Mouse (Mus musculus) stomach, postnatal 0 days (tissue): Measurements from ENCODE around the gene Srd5a1. TPM values are rescaled to one million over a fixed set of nuclear protein-coding genes. Genes with fewer than 3 reads are reported as not detected.
A peak's percentile ranks its signal among the peaks of the same experiment; 100 is the strongest.

ENCODE experiments used
- ATAC-seq: fragments of 200-750 bp; cut with Nextera tagmentation; 2 replicates; pipeline ENCODE4 v1.8.0; 2017; ENCODE audit not compliant: low FRiP score, low TSS enrichment
- DNase-seq: peaks from one replicate; pipeline ENCODE4 v3.0.0-alpha.2; 2016; ENCODE audit warnings: low spot score
- H3K27ac ChIP-seq: fragments of 300-500 bp; sonication (generic); replicated peaks from 2 replicates; pipeline ENCODE4 v1.5.1; 2014; ENCODE audit warnings: mild to moderate bottlenecking, control low read depth
- H3K27me3 ChIP-seq: fragments of 300-500 bp; sonication (generic); 2 replicates; pipeline ENCODE4 v1.6.1; 2014; ENCODE audit warnings: low read length; ENCODE audit not compliant: control insufficient read depth, insufficient read depth
- H3K36me3 ChIP-seq: fragments of 300-500 bp; sonication (generic); 2 replicates; pipeline ENCODE4 v1.6.1; 2014; ENCODE audit warnings: low read length, mixed read lengths; ENCODE audit not compliant: control insufficient read depth, insufficient read depth
- H3K4me1 ChIP-seq: fragments of 300-500 bp; sonication (generic); replicated peaks from 2 replicates; pipeline ENCODE4 v1.6.1; 2014; ENCODE audit warnings: antibody characterized with exemption; ENCODE audit not compliant: control insufficient read depth, insufficient read depth
- H3K4me2 ChIP-seq: fragments of 300-500 bp; sonication (generic); replicated peaks from 2 replicates; pipeline ENCODE4 v1.6.1; 2014; ENCODE audit warnings: low read depth, mild to moderate bottlenecking, control low read depth, moderate library complexity
- H3K4me3 ChIP-seq: fragments of 300-500 bp; sonication (generic); 2 replicates; pipeline ENCODE4 v1.5.1; 2014; ENCODE audit warnings: low read depth, low read length, control low read depth
- H3K9ac ChIP-seq: fragments of 300-500 bp; sonication (generic); 2 replicates; pipeline ENCODE4 v1.6.1; 2014; ENCODE audit warnings: mild to moderate bottlenecking, low read length, control low read depth, mixed read lengths
- H3K9me3 ChIP-seq: fragments of 300-500 bp; sonication (generic); 2 replicates; pipeline ENCODE4 v1.6.1; 2016; ENCODE audit warnings: low read length; ENCODE audit not compliant: control insufficient read depth
- CTCF ChIP-seq: IDR thresholded peaks from 2 replicates; pipeline ENCODE4 v1.5.1; 2016; ENCODE audit warnings: antibody characterized with exemption, low read depth, mild to moderate bottlenecking, moderate library complexity
- EP300 ChIP-seq: optimal IDR thresholded peaks from 2 replicates; pipeline ENCODE3; 2016; ENCODE audit warnings: antibody characterized with exemption
- WGBS: fragments of 180-500 bp; shearing (Covaris S2); extraction: QIAGEN DNeasy Blood & Tissue Kit; methylation state at CpG from one replicate; pipeline ENCODE4 v1.1.7; 2014; 5-methylcytosine and 5-hydroxymethylcytosine counted together
- polyA plus RNA-seq: library from polyadenylated mRNA; unstranded; fragments of >200 nt; fragmentation: Nextera tagmentation; extraction: Ambion mirVana; gene quantifications from 2 replicates; pipeline ENCODE4 v1.2.1, GENCODE M21; 2015

Gene Srd5a1
- polyA plus RNA-seq, 1 experiment from 2014 or later, result 29.4 TPM

GRCm38 (mm10) chr13:69542571-69543352 is 68.5 kb downstream of the Srd5a1 start:
- no peak overlapping the region for H3K9ac ChIP-seq
- no peak overlapping the region for H3K4me2 ChIP-seq
- H3K27me3 ChIP-seq, result no peaks in the 10 kb centered on the region
- H3K4me1 ChIP-seq, result peaks cover 3% of the 10 kb centered on the region; the same call in 1 of the 2 replicates
- H3K9me3 ChIP-seq, result no peaks in the 10 kb centered on the region
- no peak overlapping the region for H3K4me3 ChIP-seq
- no peak for TF ChIP-seq EP300
- TF ChIP-seq CTCF, result no peak
- DNase-seq, result peak; percentile 46
- peak; percentile 32; the same call in 1 of the 2 replicates for ATAC-seq
- peak overlapping the region; percentile 87 for H3K27ac ChIP-seq
- H3K36me3 ChIP-seq, result no peaks in the 10 kb centered on the region
- WGBS, result 36% methylated on average over 17 of the region's 17 CpGs

- peak overlapping the region; percentile 29; the same call in 1 of the 2 replicates for H3K4me2 ChIP-seq
- H3K36me3 ChIP-seq, result no peaks in the 10 kb centered on the region
- no peaks in the 10 kb centered on the region for H3K9me3 ChIP-seq
- WGBS, result 34% methylated on average over 10 of the region's 10 CpGs
- peak; percentile 24; the same call in 1 of the 2 replicates for ATAC-seq
- H3K27ac ChIP-seq, result peak overlapping the region; percentile 87
- no peak for DNase-seq
- no peak overlapping the region for H3K4me3 ChIP-seq
- peaks cover 3% of the 10 kb centered on the region; the same call in 1 of the 2 replicates for H3K4me1 ChIP-seq
- TF ChIP-seq CTCF (no peak), EP300 (no peak)
- no peaks in the 10 kb centered on the region for H3K27me3 ChIP-seq
- H3K9ac ChIP-seq, result no peak overlapping the region
These were observed 69.5 kb downstream of the Srd5a1 start for GRCm38 (mm10) chr13:69541776-69542175.

- DNase-seq, result no peak
- WGBS, result 58% methylated on average over 6 of the region's 6 CpGs
- Histone ChIP-seq H3K36me3 (no peaks in the 10 kb centered on the region), H3K27me3 (no peaks in the 10 kb centered on the region), H3K4me1 (peaks cover 3% of the 10 kb centered on the region; the same call in 1 of the 2 replicates), H3K27ac (peak overlapping the region; percentile 87), H3K9ac (no peak overlapping the region), H3K4me2 (no peak overlapping the region), H3K4me3 (no peak overlapping the region), H3K9me3 (no peaks in the 10 kb centered on the region)
- ATAC-seq, result 0 out of 2 replicates have a peak, but pooled peaks have one; percentile 9
- no peak for TF ChIP-seq CTCF
- TF ChIP-seq EP300, result no peak
These were observed 70.0 kb downstream of the Srd5a1 start for GRCm38 (mm10) chr13:69541209-69541608.

GRCm38 (mm10) chr13:69538327-69538726 is 72.9 kb downstream of the Srd5a1 start:
- Histone ChIP-seq H3K9ac (no peak overlapping the region), H3K36me3 (no peaks in the 10 kb centered on the region), H3K4me1 (peaks cover 3% of the 10 kb centered on the region; the same call in 1 of the 2 replicates), H3K4me2 (no peak overlapping the region), H3K4me3 (no peak overlapping the region), H3K27me3 (no peaks in the 10 kb centered on the region), H3K9me3 (no peaks in the 10 kb centered on the region), H3K27ac (no peak overlapping the region)
- TF ChIP-seq EP300 (no peak), CTCF (no peak)
- DNase-seq (no peak), ATAC-seq (no peak)
- 33% methylated on average over 4 of the region's 4 CpGs for WGBS

- Histone ChIP-seq H3K9me3 (no peaks in the 10 kb centered on the region), H3K36me3 (no peaks in the 10 kb centered on the region), H3K4me1 (peaks cover 3% of the 10 kb centered on the region; the same call in 1 of the 2 replicates), H3K9ac (no peak overlapping the region), H3K27me3 (no peaks in the 10 kb centered on the region), H3K27ac (no peak overlapping the region), H3K4me2 (no peak overlapping the region), H3K4me3 (no peak overlapping the region)
- DNase-seq (no peak), ATAC-seq (no peak)
- 72% methylated on average over 7 of the region's 7 CpGs for WGBS
- TF ChIP-seq EP300 (no peak), CTCF (no peak)
These were observed 73.9 kb downstream of the Srd5a1 start for GRCm38 (mm10) chr13:69537366-69537765.

GRCm38 (mm10) chr13:69536021-69536420 is 75.2 kb downstream of the Srd5a1 start:
- DNase-seq, result no peak
- Histone ChIP-seq H3K4me1 (peaks cover 8% of the 10 kb centered on the region), H3K36me3 (no peaks in the 10 kb centered on the region), H3K9ac (no peak overlapping the region), H3K27ac (peak overlapping the region; percentile 98), H3K27me3 (no peaks in the 10 kb centered on the region), H3K4me2 (peak overlapping the region; percentile 80), H3K9me3 (no peaks in the 10 kb centered on the region), H3K4me3 (no peak overlapping the region)
- no peak for TF ChIP-seq CTCF
- TF ChIP-seq EP300, result no peak
- WGBS, result 66% methylated on average over 4 of the region's 4 CpGs
- ATAC-seq, result no peak
